Mouse (Mus musculus): ENCODE measurements around the gene Sectm1a. TPM values are rescaled to one million over a fixed set of nuclear protein-coding genes. Genes with fewer than 3 reads are reported as not detected.

The Sectm1a gene
- polyA plus RNA-seq, 1 experiment from 2014 or later = 0.63 TPM

DNA sequence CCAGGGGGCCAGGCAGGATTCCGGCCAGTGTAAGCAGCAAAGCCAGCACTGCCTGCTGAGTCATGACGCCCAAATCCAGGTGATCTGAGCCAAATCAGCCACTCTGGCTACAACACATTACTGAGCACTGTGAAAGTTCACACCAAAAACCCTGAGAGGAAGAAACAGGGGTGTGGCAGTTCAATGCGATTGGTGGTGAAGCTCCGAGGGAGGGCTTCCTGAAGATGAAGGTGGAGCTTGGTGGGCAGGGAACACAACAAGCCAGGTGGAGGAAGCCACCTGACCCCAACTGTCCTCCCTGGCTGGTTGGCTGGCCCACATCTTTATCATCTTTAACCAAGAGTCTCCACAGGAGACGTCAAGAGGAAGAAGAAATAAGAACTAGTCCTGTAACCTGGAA lies 41.7 kb downstream of the Sectm1a start, which contains the start of gene Cd7:
Cd7 (minus strand) TSS at position 117 of the 400 bp plus-strand sequence.
- Histone ChIP-seq H3K9ac (ENCODE audit: low read depth, low read length) (no peak within 1 kb of the TSS), H3K9me3 (replicated peaks; ENCODE audit: low read length) (no peaks in the 10 kb centered on the region), H3K4me1 (replicated peaks; ENCODE audit: insufficient read depth, low read length) (no peaks in the 10 kb centered on the region), H3K27ac (no peak within 1 kb of the TSS), H3K4me2 (ENCODE audit: low read length) (no peak within 1 kb of the TSS), H3K4me3 (replicated peaks; ENCODE audit: low read depth, low read length) (no peak within 1 kb of the TSS), H3K36me3 (ENCODE audit: insufficient read depth, low read length) (no peaks in the 10 kb centered on the region), H3K27me3 (ENCODE audit: insufficient read depth, low read length) (no peaks in the 10 kb centered on the region)
- ATAC-seq (replicated peaks; ENCODE audit: low FRiP score, low read depth) = no peak
- TF ChIP-seq CTCF (IDR thresholded peaks at IDR 0.05; ENCODE audit: low read depth) = no peak
- no peak for DNase-seq (ENCODE audit: low spot score)
- 68% methylated on average over 5 of the region's 5 CpGs for WGBS

DNA sequence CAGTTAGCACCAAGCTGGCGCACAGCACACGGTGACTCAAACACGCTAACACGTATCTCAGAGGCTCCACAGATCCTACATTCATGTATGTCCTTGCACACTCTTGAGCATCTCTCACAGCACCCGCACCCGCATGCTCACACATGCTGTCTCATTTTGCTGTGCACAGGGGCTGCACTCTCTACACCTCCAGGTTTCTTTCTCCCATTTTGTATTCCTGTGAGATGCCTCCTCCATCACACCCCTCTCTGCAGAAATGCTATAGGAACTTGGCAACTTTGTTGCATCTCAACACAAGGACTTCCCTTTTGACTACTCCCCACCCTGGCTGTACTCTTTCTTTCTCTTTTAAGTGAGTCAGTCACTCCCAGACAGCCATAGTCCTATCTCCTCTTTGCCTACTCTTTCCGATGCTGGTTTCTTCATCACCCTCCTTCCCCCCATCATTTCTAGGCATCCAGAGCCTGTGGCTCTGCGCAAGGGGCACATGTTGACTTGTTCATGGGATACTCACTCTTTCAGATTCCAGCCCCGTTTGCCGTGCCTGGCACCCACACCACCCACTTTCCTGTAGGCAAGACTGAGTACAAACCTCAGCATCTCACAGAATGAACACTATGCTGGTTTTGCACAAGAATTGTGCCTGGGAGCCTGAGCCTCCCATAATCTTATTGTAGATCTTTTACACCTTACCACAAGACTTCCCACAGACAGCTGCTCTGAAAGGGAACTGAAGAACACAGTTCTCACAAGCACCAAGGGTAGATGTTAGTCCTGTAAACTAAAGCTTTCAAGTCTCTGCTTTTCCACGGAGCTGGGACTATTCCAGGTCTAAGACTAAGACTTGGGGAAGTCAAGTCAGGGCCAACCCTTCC lies 42.4 kb downstream of the Sectm1a start:
- no peaks in the 10 kb centered on the region for H3K27me3 ChIP-seq (ENCODE audit: insufficient read depth, low read length)
- H3K4me3 ChIP-seq (replicated peaks; ENCODE audit: low read depth, low read length) = no peak overlapping the region
- no peak for DNase-seq (ENCODE audit: low spot score)
- H3K4me2 ChIP-seq (ENCODE audit: low read length) = no peak overlapping the region
- WGBS = 89% methylated on average over 11 of the region's 11 CpGs
- no peaks in the 10 kb centered on the region for H3K4me1 ChIP-seq (replicated peaks; ENCODE audit: insufficient read depth, low read length)
- H3K9ac ChIP-seq (ENCODE audit: low read depth, low read length) = no peak overlapping the region
- H3K9me3 ChIP-seq (replicated peaks; ENCODE audit: low read length) = no peaks in the 10 kb centered on the region
- no peak overlapping the region for H3K27ac ChIP-seq
- no peak for ATAC-seq (replicated peaks; ENCODE audit: low FRiP score, low read depth)
- TF ChIP-seq CTCF (IDR thresholded peaks at IDR 0.05; ENCODE audit: low read depth) = no peak
- H3K36me3 ChIP-seq (ENCODE audit: insufficient read depth, low read length) = no peaks in the 10 kb centered on the region

DNA sequence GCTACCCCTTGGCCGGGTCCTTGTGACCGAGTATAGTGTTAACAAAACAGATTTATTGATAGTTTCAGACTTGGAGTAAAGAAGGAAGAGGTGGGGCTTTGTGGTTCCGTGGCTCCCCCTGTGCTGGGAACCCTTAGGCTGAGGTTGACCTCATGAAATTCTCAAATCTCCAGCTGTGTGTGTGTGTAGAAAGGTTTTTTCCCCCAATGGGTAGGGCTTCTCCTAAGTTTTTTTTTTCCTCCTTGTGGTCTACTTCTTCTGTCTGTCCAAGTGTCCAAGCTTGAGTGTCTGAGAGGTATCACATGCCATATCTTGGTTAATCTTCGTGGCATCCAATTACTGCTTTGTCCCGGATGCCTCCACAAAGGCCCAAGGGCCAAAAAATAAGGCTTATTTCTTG lies 47.9 kb downstream of the Sectm1a start:
- DNase-seq (ENCODE audit: low spot score) (no peak), ATAC-seq (replicated peaks; ENCODE audit: low FRiP score, low read depth) (no peak)
- Histone ChIP-seq H3K4me3 (replicated peaks; ENCODE audit: low read depth, low read length) (no peak overlapping the region), H3K27me3 (ENCODE audit: insufficient read depth, low read length) (no peaks in the 10 kb centered on the region), H3K36me3 (ENCODE audit: insufficient read depth, low read length) (no peaks in the 10 kb centered on the region), H3K9ac (ENCODE audit: low read depth, low read length) (no peak overlapping the region), H3K9me3 (replicated peaks; ENCODE audit: low read length) (no peaks in the 10 kb centered on the region), H3K4me2 (ENCODE audit: low read length) (no peak overlapping the region), H3K27ac (no peak overlapping the region), H3K4me1 (replicated peaks; ENCODE audit: insufficient read depth, low read length) (no peaks in the 10 kb centered on the region)
- TF ChIP-seq CTCF (IDR thresholded peaks at IDR 0.05; ENCODE audit: low read depth) = no peak
- 63% methylated on average over 5 of the region's 5 CpGs for WGBS

DNA sequence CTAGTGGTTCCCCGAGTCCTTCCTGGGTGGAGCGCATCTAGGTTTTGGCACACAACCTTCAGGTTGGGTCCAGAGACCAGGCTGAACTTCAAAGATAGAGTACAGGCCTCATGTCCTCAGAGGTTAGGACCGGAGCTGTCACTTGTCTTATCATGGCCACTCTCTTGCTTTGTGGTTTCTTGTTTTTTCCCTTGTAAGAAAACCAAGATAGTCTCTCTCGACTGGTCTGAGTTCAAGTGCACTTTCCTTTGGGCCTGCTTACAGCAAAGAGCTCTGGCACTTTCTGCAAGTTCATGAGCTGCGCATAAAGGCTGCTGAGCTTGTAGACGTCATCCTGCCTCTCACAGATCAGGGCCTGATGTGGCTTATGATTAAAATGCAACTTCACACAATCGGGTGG lies 53.8 kb downstream of the Sectm1a start:
- DNase-seq (ENCODE audit: low spot score) (no peak), ATAC-seq (replicated peaks; ENCODE audit: low FRiP score, low read depth) (no peak)
- H3K9me3 ChIP-seq (replicated peaks; ENCODE audit: low read length) = no peaks in the 10 kb centered on the region
- H3K4me2 ChIP-seq (ENCODE audit: low read length) = no peak overlapping the region
- TF ChIP-seq CTCF (IDR thresholded peaks at IDR 0.05; ENCODE audit: low read depth) = no peak
- H3K4me1 ChIP-seq (replicated peaks; ENCODE audit: insufficient read depth, low read length) = no peaks in the 10 kb centered on the region
- no peak overlapping the region for H3K4me3 ChIP-seq (replicated peaks; ENCODE audit: low read depth, low read length)
- no peaks in the 10 kb centered on the region for H3K36me3 ChIP-seq (ENCODE audit: insufficient read depth, low read length)
- WGBS = 85% methylated on average over 7 of the region's 7 CpGs
- no peak overlapping the region for H3K27ac ChIP-seq
- no peaks in the 10 kb centered on the region for H3K27me3 ChIP-seq (ENCODE audit: insufficient read depth, low read length)
- H3K9ac ChIP-seq (ENCODE audit: low read depth, low read length) = no peak overlapping the region

DNA sequence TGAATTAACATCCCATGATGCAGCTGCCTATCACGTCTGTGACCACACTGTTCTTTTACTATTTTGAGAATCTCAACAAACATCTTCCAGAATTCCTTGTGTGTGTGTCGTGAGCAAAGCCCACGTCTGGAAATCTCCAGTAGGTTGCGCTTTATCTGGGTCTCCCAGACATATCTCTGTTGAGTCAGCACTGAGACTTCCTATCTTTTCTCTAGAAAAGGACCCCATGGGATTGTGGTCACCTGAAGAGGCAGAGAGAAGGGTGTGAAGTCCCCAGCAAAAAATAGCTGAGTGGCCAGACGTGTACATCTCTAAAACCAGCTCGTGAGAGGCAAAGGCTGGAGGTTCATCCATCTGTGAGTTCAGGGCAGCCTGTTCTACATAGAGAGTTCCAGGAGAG lies 56.9 kb downstream of the Sectm1a start:
- ATAC-seq (replicated peaks; ENCODE audit: low FRiP score, low read depth) (no peak), DNase-seq (ENCODE audit: low spot score) (no peak)
- no peak overlapping the region for H3K4me3 ChIP-seq (replicated peaks; ENCODE audit: low read depth, low read length)

DNA sequence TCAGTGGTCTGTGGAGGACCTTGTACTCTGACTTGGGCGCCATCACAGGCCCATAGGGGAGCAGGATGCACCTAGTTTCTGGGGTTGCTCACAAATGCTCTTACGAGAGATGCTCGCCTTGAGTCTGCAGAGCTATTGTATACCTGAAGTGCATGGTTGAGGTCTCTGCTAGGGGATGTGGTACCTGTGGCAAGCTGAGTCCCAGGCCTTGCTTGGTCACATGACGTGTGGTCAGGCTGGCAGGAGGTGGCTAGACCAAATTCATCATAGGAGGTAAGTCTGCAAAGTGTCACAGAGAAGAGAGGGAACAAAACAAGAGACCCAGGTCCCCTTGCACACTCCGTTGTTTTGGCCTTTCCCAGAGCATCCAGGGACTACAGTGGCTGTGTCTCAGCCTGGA lies 61.5 kb downstream of the Sectm1a start:
- Histone ChIP-seq H3K27me3 (ENCODE audit: insufficient read depth, low read length) (no peaks in the 10 kb centered on the region), H3K4me2 (ENCODE audit: low read length) (no peak overlapping the region), H3K9ac (ENCODE audit: low read depth, low read length) (no peak overlapping the region), H3K4me3 (replicated peaks; ENCODE audit: low read depth, low read length) (no peak overlapping the region), H3K36me3 (ENCODE audit: insufficient read depth, low read length) (no peaks in the 10 kb centered on the region), H3K9me3 (replicated peaks; ENCODE audit: low read length) (no peaks in the 10 kb centered on the region), H3K27ac (no peak overlapping the region), H3K4me1 (replicated peaks; ENCODE audit: insufficient read depth, low read length) (no peaks in the 10 kb centered on the region)
- WGBS = 84% methylated on average over 5 of the region's 5 CpGs
- TF ChIP-seq CTCF (IDR thresholded peaks at IDR 0.05; ENCODE audit: low read depth) = no peak
- ATAC-seq (replicated peaks; ENCODE audit: low FRiP score, low read depth) (no peak), DNase-seq (ENCODE audit: low spot score) (no peak)

More for the DNA sequence above, 56.9 kb downstream of the Sectm1a start:
- WGBS = 72% methylated on average over 6 of the region's 6 CpGs
- Histone ChIP-seq H3K4me1 (replicated peaks; ENCODE audit: insufficient read depth, low read length) (no peaks in the 10 kb centered on the region), H3K9ac (ENCODE audit: low read depth, low read length) (no peak overlapping the region), H3K27ac (no peak overlapping the region), H3K4me2 (ENCODE audit: low read length) (no peak overlapping the region), H3K9me3 (replicated peaks; ENCODE audit: low read length) (no peaks in the 10 kb centered on the region), H3K36me3 (ENCODE audit: insufficient read depth, low read length) (no peaks in the 10 kb centered on the region), H3K27me3 (ENCODE audit: insufficient read depth, low read length) (no peaks in the 10 kb centered on the region)
- no peak for TF ChIP-seq CTCF (IDR thresholded peaks at IDR 0.05; ENCODE audit: low read depth)

All from kidney, postnatal 0 days (tissue).